Mouse (Mus musculus) ES-E14 (cell line): ENCODE data around the gene Il24.

Experiments
- CHD2 ChIP-seq: IDR thresholded peaks from 2 replicates; pipeline ENCODE4 v1.6.1; 2014; ENCODE audit warnings: mild to moderate bottlenecking, low read depth, low read length, inconsistent platforms
- MAFK ChIP-seq: IDR thresholded peaks from 2 replicates; pipeline ENCODE4 v1.6.1; 2014; ENCODE audit warnings: mild to moderate bottlenecking, low read depth, low read length, inconsistent platforms; ENCODE audit not compliant: insufficient read depth
- ZC3H11A ChIP-seq: IDR thresholded peaks from 2 replicates; pipeline ENCODE4 v1.6.1; 2012; ENCODE audit warnings: low read depth, mild to moderate bottlenecking, inconsistent platforms, low read length, borderline replicate concordance
- ZNF384 ChIP-seq: IDR thresholded peaks from 2 replicates; pipeline ENCODE4 v1.6.1; 2012; ENCODE audit warnings: low read depth, low read length, inconsistent platforms

- TF ChIP-seq ZC3H11A (no peak), ZNF384 (no peak), CHD2 (no peak), MAFK (no peak)
Measured at GRCm38 (mm10) chr1:130892446-130892845, 5.2 kb upstream of the Il24 start.
